Mouse (Mus musculus) cerebellum, adult 2 months (tissue): ENCODE measurements around the gene Tmub2.
A peak's percentile ranks its signal among the peaks of the same experiment; 100 is the strongest.

Experiments
- CTCF ChIP-seq: fragments of 200-500 bp; IDR thresholded peaks from 2 replicates; pipeline ENCODE4 v1.5.1; 2011; ENCODE audit warnings: low read depth, mild to moderate bottlenecking, control low read depth, low read length, moderate library complexity, borderline replicate concordance; ENCODE audit not compliant: insufficient read depth
- POLR2A ChIP-seq: fragments of 200-500 bp; IDR thresholded peaks from 2 replicates; pipeline ENCODE4 v1.6.1; 2011; ENCODE audit warnings: low read length, control low read depth, borderline replicate concordance; ENCODE audit not compliant: insufficient read depth

GRCm38 (mm10) chr11:102318576-102319409 is 34.1 kb downstream of the Tmub2 start:
- 0 out of 2 replicates have a peak, but pooled peaks have one; percentile 19 for TF ChIP-seq POLR2A
- TF ChIP-seq CTCF = no peak
